Mouse (Mus musculus) liver, embryonic 14.5 days (tissue): ENCODE measurements around the gene Gng2.

Source experiments
- CTCF ChIP-seq: IDR thresholded peaks from 2 replicates; pipeline ENCODE4 v1.5.1; 2016; ENCODE audit warnings: antibody characterized with exemption, low read depth, control low read depth
- EP300 ChIP-seq: IDR thresholded peaks from 2 replicates; pipeline ENCODE4 v1.6.1; 2016; ENCODE audit warnings: antibody characterized with exemption, low read depth

GRCm38 (mm10) chr14:19858808-19859776 is 118.3 kb downstream of the Gng2 start:
- no peak for TF ChIP-seq CTCF
- no peak for TF ChIP-seq EP300
